Mouse (Mus musculus): ENCODE measurements at regions not wholly inside any gene's neighbourhood (a gene's known extent, or its start where the extent isn't known, plus 50 kb on each side); places are given as distances from the start of the nearest gene placed in this dataset.

DNA sequence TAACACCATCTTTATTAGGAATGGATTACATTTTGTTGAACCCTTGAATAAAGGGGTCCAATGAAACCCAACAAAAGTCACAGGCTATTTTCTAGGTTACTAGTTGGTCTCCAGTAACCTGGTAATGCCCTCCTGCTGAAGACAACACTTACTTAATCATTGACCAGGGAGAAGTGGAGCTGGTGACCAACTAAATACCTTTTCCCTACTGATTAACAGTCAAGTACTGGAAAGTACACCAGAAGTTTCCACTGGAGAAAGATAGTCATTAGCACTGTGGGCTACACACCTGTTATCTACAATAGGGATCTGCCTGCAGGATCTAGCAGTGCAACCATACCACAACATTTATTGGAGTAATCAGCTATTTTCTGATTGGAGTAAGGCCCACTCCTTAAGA, 718.7 kb downstream of the Trhde start:
- no peak for DNase-seq
- intact Hi-C loops (cut with DNase I), result no loop called here

DNA sequence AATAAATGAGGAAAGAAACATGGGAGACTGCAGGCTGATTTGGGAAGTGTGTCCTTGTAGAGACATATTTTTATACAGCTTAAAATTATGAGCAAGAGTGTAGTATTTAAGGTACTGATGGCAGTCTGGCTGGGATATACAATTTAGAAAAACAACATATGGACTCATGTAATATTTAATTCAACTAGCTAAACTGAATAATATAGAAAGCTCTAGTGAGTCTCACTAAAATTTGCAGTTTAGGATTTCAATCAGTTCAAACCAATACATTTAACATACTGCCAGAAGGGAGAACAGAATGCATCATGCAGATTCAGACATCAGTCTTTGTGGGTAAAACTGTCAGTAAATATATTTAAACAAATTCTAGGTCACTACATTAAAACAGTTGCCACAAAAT, 760.1 kb downstream of the Trhde start:
- intact Hi-C loops (cut with DNase I), result no loop called here
- DNase-seq, result no peak

- no peak for DNase-seq
- intact Hi-C loops (cut with DNase I), result no loop called here
Measured at GRCm38 (mm10) chr10:114013427-114013826, 788.7 kb downstream of the Trhde start.

DNA sequence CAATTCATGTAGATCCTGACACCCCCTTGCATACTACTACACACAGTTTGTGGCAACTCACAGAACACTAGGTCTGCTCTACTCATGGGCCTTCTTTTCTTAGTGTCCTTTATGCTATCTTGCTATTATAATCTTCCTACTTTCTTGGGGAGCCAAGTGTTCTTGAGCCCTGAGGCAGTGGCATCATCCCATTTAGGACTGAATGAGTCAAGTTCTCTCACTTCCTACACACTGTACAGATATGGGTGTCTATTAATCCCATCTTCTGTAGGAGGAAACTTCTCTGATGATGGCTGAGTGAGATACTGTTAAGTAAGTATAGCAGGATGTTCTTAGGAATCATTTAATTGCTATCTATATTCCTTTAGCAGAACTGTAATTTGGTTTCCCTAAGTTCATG, 816.7 kb downstream of the Trhde start:
- no peak for DNase-seq
- intact Hi-C loops (cut with DNase I), result no loop called here

DNA sequence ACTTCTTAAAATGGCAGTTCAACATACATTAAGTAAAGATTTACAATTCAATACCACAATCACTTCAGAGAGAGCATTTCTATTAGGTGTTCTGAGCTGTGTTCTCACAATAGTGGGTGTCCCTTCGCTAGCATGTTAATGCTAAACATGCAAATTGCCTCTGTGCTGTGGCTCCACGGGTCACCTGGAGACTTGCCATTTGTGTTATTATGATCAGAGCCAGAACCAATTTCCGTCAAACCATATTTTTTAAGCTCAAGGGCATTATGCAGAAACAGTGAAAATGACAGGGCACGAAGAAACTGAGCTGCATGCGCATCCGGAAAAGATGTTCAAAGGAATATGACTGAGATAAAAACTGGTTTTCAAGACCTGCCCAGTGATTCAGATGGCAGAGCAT, 829.3 kb downstream of the Trhde start:
- DNase-seq, result peak; percentile 67
- intact Hi-C loops (cut with DNase I), result no loop called here

GRCm38 (mm10) chr10:113946801-113947200, 855.3 kb downstream of the Trhde start:
- intact Hi-C loops (cut with DNase I), result no loop called here
- peak; percentile 3 for DNase-seq

DNA sequence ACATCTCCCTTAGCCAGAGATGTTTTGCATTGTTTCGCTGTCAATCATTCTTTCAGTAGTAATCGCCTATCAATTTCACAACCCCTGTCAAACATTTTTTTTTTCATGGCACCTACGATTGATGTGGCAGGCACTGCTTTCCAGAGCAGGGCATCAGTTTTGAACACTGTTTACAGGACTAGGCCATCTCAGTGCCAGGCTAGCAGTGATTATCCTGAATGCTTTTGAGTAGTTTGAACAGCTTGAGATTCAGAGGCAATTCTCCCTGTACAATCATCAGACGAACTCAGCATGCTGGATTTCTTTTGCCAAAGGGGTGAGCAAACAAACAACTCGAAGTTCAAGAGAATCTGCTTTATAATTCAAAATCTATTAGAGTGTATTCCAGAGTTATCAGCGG, 862.6 kb downstream of the Trhde start:
- no peak for DNase-seq
- intact Hi-C loops (cut with DNase I), result no loop called here

- intact Hi-C loops (cut with DNase I), result no loop called here
- no peak for DNase-seq
Measured at GRCm38 (mm10) chr10:113930201-113930790, 871.8 kb downstream of the Trhde start.

- DNase-seq, result no peak
- intact Hi-C loops (cut with DNase I), result no loop called here
Measured at GRCm38 (mm10) chr10:113916705-113917104, 885.4 kb downstream of the Trhde start.

DNA sequence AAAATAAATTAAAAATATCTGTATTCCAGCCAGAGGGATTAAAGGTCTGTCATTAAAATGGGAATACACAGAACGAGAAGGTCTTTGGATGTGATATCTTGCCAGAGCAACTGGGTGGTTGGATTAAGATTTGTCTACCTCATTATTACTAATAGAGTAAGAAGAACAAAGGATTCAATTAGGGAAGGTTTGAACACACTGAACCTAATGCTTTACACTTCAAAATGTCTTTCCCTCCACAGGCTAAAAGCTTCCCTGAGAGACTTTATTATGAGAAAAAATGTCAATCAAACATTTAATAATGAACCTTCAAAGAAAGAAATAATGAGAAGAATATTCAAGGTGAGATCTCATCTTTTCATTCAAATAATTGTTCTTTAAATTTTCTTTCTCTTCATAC, 899.4 kb downstream of the Trhde start:
- no peak for DNase-seq
- intact Hi-C loops (cut with DNase I), result no loop called here

- no peak for DNase-seq
- intact Hi-C loops (cut with DNase I), result no loop called here
Measured at GRCm38 (mm10) chr10:113874419-113875161, 927.5 kb downstream of the Trhde start.

GRCm38 (mm10) chr10:113824596-113824995, 895.8 kb upstream of the Atxn7l3b start:
- no peak for DNase-seq
- intact Hi-C loops (cut with DNase I), result no loop called here

All from left cerebral cortex, postnatal 4 days (tissue).